Mouse (Mus musculus): ENCODE measurements around the gene Cyp2d40.
"Not testable (repeated sequence)": the region's sequence is repeated elsewhere in the genome, so short reads cannot be mapped to it uniquely, and the experiment has no call there.

The Cyp2d40 gene

GRCm38 (mm10) chr15:82763631-82764420 lies at the start of gene Cyp2d40:
Cyp2d40 (minus strand) TSS chr15:82764183.
- no peak for DNase-seq

- DNase-seq = no peak
These were observed 46.6 kb upstream of the Cyp2d40 start for GRCm38 (mm10) chr15:82810556-82810955.

GRCm38 (mm10) chr15:82809511-82809910 lies 45.5 kb upstream of the Cyp2d40 start:
- DNase-seq = peak; percentile 25 to 67

- no peak for DNase-seq
These were observed 43.2 kb upstream of the Cyp2d40 start for GRCm38 (mm10) chr15:82806969-82807763.

- peak; percentile 74 to 90 for DNase-seq
These were observed 41.0 kb upstream of the Cyp2d40 start for GRCm38 (mm10) chr15:82804708-82805639.

GRCm38 (mm10) chr15:82795936-82796440 lies 32.0 kb upstream of the Cyp2d40 start:
- DNase-seq = no peak

- DNase-seq = peak; percentile 83 to 90
These were observed 30.3 kb upstream of the Cyp2d40 start, which contains the start of gene Cyp2d26 for GRCm38 (mm10) chr15:82794277-82794676. Cyp2d26 (minus strand) TSS chr15:82794294.

- DNase-seq = no peak
These were observed 29.9 kb upstream of the Cyp2d40 start for GRCm38 (mm10) chr15:82793868-82794267.

DNA sequence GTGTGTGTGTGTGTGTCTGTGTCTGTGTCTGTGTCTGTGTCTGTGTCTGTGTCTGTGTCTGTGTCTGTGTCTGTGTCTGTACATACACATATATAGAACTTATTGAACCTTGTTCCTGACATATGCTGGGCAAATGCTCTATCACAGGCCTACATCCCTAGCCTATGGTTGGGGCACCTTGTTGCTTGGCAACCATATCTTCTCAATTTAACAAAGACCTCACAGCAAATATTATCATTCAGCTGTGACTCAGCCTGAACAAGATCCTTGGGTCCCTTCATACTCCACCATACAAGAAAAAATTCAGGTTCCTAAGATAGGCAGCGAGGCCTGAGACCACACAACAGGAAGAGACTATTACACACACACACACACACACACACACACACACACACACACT lies 29.5 kb upstream of the Cyp2d40 start:
- DNase-seq = no peak

GRCm38 (mm10) chr15:82792566-82792965 lies 28.6 kb upstream of the Cyp2d40 start:
- DNase-seq = peak in 1 of 2 experiments; percentile 9

DNA sequence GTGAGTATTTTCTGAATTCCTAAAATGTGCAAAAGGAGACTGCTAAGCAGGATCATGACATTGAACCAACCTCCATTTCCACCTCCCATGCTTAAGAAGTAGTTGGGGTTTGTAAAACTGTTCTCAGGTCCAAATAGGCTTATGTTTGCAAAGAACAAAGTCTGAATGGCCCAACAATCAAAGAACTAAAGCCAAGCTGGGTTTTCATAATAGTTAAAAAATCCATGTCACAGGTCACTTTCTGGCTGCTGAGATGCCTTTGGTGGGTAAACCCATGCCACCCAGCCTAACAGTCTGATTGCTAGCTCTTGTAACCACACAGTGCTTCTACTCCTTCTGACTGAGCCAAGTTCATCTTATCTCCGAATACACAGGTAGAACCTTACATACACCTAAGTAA lies 20.6 kb upstream of the Cyp2d40 start:
- DNase-seq = no peak

DNA sequence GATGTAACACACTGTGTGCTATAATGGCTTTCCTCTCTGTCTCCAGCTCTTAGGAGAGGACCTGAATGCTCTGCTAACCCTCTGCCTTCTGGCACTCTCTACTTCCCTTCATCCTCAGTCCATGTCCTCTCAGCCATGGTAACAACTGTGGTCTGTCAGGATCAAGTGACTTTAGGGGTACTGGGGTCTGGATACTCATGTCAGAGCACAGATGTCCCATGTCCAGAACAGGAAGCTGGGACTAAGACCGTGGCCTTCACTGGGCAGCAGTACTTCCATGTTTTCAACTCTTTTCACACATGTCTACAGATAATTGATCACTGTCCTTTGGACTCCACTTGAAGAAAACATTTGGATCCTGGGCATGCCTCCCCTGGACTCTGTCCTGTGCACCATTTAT lies 19.8 kb upstream of the Cyp2d40 start:
- DNase-seq = no peak

- DNase-seq = not testable (repeated sequence)
These were observed 13.9 kb upstream of the Cyp2d40 start for GRCm38 (mm10) chr15:82777856-82778255.

GRCm38 (mm10) chr15:82765943-82766342 lies 2.0 kb upstream of the Cyp2d40 start:
- DNase-seq = no peak

- no peak for DNase-seq
These were observed 898 bp upstream of the Cyp2d40 start for GRCm38 (mm10) chr15:82764881-82765280.

- DNase-seq = no peak
These were observed 15.8 kb downstream of the Cyp2d40 start for GRCm38 (mm10) chr15:82748141-82748540.

GRCm38 (mm10) chr15:82747516-82747915 lies 16.5 kb downstream of the Cyp2d40 start:
- no peak for DNase-seq

DNA sequence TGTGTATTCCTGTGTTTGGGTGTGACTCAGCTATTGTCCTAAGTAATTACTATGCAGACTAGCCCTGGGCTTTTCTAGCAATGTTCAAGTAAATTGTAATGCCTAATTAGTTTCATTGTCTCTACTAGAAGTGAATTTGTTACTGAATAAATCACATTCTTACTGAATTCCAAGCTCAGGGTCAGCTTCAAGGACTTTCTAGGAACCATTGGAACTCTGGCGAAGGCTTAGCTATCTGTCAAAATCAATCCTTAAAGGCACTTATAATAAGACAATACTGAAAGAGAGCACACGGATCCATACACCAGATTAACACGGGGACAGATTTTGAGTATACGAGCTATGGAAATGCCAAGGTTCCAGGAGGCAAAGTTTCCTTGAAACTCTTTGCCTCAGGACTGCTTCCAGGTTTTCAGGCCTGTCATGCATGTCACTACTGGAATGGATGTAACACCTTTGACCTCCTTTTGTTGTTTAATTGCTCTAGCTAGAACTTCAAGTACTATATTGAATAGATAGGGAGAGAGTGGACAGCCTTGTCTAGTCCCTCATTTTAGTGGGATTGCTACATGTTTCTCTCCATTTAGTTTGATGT lies 30.6 kb downstream of the Cyp2d40 start:
- not testable (repeated sequence) for DNase-seq

Measured in kidney, postnatal 25 days (tissue).